Mouse (Mus musculus) Muller cell, postnatal 12 days (primary cell): ENCODE data around the gene Btn1a1.

Experiments
- DNase-seq: peaks from one replicate; pipeline ENCODE4 v3.0.0-alpha.2; 2015; ENCODE audit errors: inconsistent ontology term

Btn1a1 gene

GRCm38 (mm10) chr13:23437908-23438307 lies 27.8 kb downstream of the Btn1a1 start:
- DNase-seq, result peak; percentile 87

DNA sequence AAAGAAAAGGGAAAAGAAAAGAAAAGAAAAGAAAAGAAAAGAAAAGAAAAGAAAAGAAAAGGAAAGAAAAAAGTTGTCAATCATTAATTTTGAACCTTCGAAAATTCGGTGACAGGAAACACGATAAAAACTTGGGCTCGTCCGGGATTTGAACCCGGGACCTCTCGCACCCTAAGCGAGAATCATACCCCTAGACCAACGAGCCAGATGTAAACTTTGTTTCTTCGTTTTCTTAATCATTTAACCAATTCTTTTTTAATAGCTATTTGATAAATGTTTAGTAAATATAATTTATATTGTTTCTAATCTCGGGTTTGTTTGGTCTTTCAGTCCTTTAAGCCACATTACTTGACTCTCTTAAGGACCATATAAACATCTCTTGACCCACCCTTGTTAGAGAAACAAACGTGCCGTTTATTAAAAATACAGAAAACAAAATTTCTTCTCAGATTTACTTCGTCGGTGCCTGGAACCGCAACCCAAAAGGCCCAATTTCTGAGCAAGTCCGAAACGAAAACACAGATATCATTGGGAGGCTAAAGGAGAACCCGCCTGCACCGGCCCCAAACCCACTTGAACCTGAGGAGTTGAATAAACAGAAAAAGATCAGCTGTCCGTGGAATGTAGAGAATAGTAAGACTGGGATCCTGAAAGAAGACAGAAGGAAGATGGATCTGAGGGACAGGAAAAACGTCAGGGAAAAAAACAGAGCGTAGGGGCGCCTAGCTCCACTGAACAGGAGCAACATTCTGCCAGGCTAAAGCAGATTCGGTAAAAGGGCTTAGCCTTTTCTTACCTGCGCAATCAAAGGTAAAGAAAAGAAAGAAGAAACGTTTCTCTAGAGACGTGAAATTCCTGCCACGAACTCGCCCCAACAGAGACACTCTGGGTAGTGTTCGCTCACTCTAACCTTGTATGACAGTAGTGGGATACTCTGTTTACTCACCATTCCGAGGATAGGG lies 28.6 kb downstream of the Btn1a1 start:
- DNase-seq, result peak; percentile 80

DNA sequence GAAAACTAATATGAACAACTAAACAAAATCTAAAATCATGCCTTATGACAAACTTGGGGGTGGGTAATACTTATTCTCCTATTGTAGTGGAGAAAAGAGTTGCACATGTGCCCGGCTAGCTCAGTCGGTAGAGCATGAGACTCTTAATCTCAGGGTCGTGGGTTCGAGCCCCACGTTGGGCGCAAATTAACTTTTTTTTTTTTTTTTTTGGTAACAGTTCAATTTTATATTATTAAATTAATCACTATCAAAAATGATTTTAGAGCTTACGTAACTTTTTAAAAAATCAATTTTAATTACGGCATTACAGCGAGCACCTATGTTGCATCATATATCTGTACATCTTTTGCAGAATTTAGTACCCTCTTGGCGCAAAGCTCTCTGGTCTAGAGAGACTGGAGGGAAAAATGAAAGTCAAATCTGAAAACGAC lies 29.5 kb downstream of the Btn1a1 start:
- peak; percentile 64 for DNase-seq

- peak; percentile 31 for DNase-seq
Measured at GRCm38 (mm10) chr13:23435676-23436075, 30.0 kb downstream of the Btn1a1 start.

DNA sequence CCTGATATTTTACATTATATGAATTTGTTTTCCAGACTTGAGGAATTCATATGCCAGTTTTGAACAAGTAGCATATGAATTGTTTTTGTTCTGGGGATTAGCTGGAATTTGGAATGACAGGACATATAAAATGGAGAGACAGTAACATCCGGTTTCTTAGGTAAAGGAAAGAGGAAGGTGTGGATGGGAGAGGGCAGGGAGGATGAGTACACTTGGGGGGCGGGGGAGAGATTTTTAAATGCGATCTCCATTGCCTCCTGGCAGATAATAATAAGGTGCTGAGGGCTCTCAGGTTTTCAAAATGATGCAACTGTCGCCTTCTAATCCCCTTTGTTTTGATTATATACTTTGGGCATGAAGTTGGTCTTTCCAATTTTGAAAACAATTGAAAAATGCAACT lies 30.5 kb downstream of the Btn1a1 start:
- DNase-seq, result no peak

GRCm38 (mm10) chr13:23434426-23434825 lies 31.3 kb downstream of the Btn1a1 start:
- DNase-seq, result no peak

GRCm38 (mm10) chr13:23433801-23434200 lies 31.9 kb downstream of the Btn1a1 start:
- DNase-seq, result no peak

DNA sequence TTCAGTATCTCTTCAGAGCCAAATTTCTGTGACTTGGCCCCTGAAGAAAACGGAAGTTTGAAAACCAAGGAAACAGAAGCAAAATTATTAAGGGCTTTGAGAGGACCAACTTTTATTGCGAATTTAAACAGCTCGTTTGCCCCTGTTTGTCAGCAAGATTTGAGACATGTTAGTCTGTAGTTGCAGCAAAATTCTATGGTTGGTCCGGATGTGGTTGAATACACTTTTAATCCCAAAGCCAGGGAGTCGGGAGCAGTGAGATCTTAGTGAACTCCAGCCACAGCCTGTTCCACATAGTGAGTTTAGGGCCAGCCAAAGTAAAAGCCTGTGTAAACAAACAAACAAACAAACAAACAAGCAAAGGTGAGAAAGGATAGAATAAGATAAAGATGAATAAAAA lies 32.5 kb downstream of the Btn1a1 start:
- no peak for DNase-seq

- DNase-seq, result peak; percentile 97
Measured at GRCm38 (mm10) chr13:23432562-23433201, 33.0 kb downstream of the Btn1a1 start.

GRCm38 (mm10) chr13:23431351-23431771 lies 34.3 kb downstream of the Btn1a1 start:
- DNase-seq, result peak; percentile 83

- DNase-seq, result peak; percentile 85
Measured at GRCm38 (mm10) chr13:23430734-23431133, 35.0 kb downstream of the Btn1a1 start.

DNA sequence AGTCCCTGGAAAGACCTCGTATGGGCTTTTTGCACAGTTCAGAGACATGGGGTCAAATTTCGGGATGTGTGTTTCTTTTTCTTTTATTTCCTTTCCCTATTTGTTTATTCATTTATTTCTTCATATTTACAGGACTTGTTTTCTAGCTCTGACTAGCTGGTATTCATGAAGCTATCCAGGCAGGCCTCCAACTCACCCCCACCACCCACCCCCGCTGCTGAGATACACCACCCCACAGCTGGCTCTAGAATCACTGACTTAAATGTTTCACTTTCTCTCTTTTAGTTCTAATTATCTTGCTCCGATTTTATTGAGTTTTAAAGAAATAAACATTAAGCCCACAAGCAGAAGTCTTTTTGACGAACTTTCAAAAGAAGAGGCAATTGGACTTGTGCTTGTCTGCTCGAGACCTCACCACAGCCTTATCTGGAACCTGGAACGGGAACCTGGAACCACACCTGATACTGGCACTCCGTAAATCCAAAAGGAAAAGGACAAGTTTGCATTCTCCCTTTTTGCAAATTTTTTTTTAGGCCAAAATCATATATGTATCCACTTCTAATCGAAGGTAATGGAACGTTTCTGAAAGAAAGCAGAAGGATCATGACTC lies 35.8 kb downstream of the Btn1a1 start:
- no peak for DNase-seq

DNA sequence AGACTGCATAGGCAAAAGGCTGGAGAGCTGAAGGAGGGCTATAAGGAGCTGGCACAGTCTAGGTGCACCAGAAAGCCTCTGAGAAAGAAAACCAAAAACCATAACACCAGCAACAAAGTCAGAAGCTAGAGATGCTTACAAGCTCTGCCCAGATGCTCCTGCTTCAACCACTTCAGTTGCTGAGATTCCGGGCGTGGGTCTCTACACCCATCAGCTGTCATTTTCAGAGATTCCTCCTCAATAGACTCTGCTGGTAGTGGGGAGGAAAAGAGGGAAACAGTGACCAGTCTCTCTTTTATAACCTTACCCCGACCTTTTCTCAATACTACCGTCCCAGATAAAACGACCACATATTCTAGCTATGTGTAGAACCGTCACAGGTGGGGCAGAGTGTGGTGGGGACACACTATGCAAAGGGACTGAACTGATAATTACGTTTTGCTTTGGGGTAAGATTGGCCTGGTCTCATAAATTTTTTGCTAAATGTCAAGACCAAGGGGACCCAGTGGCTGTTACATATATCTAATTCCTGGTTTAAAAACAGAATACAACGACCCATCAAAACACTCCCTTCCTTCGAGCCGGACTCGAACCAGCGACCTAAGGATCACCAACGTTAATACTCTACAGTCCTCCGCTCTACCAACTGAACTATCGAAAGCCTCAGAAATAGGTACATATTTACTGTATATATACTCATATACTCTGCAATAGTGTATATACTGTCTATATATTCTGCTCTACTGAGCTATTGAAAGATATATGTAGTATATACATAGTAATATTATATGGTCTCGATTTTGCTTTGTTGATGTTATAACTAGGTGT lies 37.3 kb downstream of the Btn1a1 start:
- no peak for DNase-seq

DNA sequence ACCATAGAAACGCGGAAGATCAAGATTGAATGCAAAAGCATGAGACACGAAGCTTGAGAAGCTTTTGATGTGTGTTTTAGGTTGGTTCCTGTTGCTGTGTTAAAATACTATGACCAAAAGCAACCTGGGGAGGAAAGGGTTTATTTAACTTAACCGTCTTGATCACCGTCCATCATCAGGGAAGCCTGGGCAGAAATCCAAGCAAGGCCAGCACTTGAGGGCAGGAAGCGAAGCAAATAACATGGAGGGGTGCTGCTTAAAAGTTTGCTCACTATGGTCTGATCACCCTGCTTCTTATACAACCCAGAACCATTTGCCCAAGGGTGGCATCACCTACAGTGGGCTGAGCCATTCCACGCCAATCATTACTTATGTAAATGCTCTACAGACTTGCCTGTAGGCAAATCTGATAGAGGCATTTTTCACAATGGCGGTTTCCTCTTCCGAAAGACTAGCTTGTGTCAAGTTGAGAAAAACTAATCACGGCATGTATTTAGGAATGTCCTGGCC lies 38.2 kb downstream of the Btn1a1 start:
- no peak for DNase-seq

- peak; percentile 55 for DNase-seq
Measured at GRCm38 (mm10) chr13:23426922-23427321, 38.8 kb downstream of the Btn1a1 start.

DNA sequence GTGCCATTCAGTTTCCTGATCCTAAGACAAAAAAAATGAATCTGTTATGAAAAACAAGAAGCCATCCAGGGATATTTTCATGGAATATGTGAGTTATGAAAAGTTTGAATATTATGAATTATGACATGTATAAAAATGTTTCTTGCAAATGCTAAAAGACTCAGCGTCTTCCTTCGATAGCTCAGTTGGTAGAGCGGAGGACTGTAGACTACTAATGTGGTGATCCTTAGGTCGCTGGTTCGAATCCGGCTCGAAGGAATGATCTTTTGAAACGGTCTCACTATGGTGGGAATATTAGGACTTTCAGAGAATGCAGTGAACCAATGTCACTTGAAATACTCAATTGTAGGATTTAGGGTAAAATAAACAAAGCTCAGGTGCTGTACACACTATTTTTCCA lies 39.4 kb downstream of the Btn1a1 start:
- peak; percentile 53 for DNase-seq

- peak; percentile 57 for DNase-seq
Measured at GRCm38 (mm10) chr13:23425505-23425904, 40.2 kb downstream of the Btn1a1 start.

- peak; percentile 96 for DNase-seq
Measured at GRCm38 (mm10) chr13:23424494-23425325, 41.0 kb downstream of the Btn1a1 start.

GRCm38 (mm10) chr13:23424052-23424380 lies 41.7 kb downstream of the Btn1a1 start:
- no peak for DNase-seq

GRCm38 (mm10) chr13:23423286-23424051 lies 42.2 kb downstream of the Btn1a1 start, which contains the start of gene Abt1:
Gene Abt1 (minus strand): TSS chr13:23423866.
- peak; percentile 95 for DNase-seq
